Mouse (Mus musculus): ENCODE results near the gene Ankrd11. TPM values are rescaled to one million over a fixed set of nuclear protein-coding genes. Genes with fewer than 3 reads are reported as not detected.
A peak's percentile ranks its signal among the peaks of the same experiment; 100 is the strongest.

The Ankrd11 gene
- total RNA-seq, 1 experiment from 2014 or later: 90.9 TPM

DNA sequence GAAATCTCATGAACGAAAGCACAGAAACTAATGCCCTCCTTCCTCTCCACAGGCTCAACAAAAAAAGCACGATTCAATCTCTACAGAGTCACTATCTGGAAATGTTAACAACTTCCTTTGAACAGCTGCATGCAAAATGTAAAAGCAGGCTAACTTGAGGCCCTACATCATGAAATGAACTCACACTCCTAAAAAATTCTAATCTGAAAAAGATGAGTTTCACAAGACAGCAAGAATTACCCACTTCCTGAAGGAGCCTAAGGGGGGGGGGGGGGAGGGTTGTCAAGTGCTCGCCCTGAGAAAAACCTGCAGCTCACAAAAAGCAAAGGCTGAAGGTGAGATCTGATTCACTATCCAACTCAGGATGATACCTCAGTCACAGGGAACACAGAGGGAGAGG lies 27.0 kb downstream of the Ankrd11 start:
- peak; percentile 36 for ATAC-seq (replicated peaks; ENCODE audit: low read depth, poor library complexity, severe bottlenecking)

DNA sequence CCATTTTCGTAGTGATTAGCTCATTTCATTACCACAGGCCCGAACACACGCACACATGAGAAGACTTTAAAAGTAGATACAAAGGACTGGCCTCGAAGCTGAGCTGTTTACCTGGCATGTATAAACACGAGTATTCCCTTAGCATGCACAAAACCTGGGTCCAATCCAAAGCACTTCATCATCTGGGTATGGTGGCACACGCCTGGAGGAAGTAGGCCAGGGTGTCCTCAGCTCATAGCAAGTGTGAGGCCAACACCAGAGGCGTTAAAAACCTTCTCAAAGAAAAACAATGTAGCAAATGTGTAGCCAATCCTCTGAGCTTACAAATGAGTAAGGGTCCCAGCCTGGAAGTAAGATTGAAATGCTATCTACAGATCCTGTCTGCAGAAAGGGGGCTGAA lies 27.6 kb downstream of the Ankrd11 start:
- ATAC-seq (replicated peaks; ENCODE audit: low read depth, poor library complexity, severe bottlenecking): no peak

DNA sequence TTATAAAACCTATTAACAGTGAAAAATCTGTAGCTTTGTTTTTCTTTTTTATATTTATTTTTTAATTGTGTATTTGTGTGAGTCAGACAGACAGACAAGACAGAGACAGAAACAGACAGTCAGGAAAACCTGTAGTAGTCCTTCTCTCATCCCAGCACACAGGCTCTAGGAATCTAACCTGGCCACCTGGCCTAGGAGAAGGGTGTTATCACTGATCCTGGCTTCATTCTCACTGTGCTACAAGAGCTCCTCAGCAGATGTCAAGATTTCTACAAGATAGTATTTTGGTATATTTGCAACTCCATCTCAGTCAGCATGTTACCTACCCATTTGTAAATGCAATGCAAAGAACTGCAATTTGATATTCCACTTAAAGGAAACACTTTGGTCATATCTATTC lies 30.8 kb downstream of the Ankrd11 start:
- ATAC-seq (replicated peaks; ENCODE audit: low read depth, poor library complexity, severe bottlenecking): no peak

DNA sequence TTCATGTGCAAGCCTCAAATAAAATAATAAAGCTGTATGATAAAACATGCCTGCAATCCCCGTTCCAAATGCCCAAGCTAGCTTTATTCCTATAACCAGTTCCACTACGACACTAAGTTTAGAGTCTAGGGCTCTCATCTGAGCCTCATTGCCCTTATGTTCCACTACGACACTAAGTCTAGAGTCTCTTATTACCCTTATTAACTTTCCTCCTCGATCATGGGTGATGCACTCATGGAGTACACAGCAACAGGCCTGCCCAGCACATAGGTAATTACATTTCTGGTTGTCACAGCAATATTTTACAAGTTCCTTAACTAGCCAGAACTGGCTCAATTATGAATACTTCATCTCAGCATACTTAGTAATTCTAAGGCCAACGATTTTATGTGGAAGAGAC lies 36.3 kb downstream of the Ankrd11 start:
- no peak for ATAC-seq (replicated peaks; ENCODE audit: low read depth, poor library complexity, severe bottlenecking)

DNA sequence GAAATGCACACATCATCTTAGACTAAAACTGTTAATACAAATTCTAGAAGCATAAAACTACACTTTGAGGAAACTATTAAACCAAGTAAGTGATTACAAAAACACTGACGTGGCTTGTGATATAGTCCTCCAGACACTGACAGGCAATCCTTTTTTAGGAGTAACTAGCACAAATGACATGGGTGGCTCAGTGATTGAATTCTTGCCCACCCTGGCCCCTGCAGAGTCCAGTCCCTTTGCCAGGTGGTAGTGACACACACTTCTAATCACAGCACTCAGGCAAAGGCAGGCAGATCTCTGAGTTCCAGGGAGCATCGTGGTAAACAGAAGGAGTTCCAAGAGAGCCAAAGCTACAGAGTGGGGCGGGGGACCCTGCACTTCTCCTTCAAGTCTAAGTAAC lies 36.7 kb downstream of the Ankrd11 start:
- no peak for ATAC-seq (replicated peaks; ENCODE audit: low read depth, poor library complexity, severe bottlenecking)

DNA sequence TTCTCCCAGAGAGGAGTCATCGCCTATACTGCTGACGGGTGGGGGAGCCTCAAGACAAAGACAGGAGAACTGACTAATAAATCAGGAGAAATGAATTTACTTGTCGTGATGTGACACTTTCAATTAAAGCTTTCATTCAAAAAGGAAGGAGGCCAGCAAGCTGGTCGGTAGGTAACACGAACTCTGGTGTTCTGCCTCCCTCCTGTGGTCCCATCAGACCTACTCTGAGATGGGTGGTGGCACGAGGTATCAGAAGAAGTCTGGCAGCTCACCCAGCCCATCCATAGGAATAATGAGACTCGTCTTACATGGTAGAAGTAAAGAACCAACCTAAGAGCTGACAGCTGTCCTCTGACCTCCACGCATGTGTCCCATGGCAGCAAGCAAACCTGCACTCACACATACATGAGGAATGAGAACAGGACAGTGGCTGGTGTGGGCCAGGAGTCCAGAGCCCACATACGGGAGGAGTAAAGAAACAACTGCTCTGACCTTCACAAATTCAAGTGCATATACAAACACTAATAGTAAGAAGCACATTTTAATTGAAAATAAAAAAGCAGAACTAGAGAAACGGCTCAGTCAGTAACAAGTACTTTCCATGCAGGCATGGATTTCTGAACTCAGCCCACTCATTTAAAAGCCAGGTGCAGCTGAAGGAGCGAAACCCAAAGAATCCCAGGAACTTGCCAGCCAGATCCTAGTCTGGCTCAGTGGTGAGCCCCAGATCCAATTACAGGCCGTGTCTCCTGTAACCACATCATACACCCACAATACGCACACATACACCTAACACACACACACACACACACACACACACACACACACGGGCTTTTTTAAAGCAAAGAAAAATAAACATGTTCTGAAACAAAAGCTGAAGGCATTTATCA lies 37.8 kb downstream of the Ankrd11 start:
- ATAC-seq (replicated peaks; ENCODE audit: low read depth, poor library complexity, severe bottlenecking): peak; percentile 19; the same call in 1 of the 2 replicates

DNA sequence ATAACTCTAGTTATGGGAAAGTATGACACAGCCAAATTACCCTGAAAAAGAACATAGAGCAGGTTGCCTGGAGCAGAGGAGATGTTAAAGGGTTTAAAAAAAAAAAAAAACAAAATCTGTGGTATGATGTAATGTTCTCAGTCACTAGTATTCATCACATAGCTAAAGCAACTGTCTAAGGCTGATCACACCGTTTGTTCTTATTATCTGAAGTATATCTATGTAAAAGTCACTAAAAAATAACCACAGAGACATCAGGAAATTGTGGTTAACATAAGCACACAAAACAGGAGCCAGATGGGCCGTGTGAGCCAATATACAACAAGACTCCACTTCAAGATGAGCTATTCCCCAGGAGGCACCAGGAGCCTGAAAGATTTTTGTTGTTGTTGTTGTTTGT lies 41.8 kb downstream of the Ankrd11 start:
- peak; percentile 57 for ATAC-seq (replicated peaks; ENCODE audit: low read depth, poor library complexity, severe bottlenecking)

DNA sequence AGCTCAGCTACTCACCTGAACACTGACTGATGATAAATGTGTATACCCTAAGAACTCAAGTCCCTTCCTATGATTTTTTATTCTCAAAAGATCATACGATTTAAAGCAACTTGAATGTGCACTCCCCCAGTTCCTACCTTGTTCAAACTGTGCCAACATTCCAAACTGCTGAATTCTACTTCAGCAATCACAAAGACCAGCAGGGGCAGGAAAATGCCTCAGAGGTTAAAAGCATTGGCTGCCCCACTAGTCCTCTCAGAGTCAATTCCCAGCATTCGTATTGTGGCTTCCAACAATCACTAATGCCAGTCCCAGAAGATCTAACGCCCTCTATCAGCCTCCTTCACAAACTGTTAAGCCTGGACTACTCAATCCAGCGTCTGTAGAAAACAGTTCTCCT lies 44.1 kb downstream of the Ankrd11 start:
- no peak for ATAC-seq (replicated peaks; ENCODE audit: low read depth, poor library complexity, severe bottlenecking)

DNA sequence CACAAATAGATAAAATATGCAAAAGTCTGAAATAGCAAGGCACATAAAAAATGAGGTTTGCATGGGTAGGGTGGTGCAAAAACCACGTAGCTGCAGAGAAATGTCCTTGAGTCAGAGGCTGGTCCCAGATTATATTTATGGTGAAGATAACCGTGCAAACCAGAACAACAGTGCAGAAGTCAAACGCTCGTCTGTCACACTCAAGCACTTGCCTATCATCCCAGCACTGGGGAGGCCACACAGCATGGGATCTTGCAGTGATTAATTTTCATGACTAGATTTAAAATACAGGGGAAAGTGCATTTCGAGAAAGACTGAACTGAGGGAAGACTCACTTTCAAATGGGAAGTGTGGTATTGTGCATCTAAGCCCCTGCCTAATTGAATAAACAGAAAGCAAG lies 48.3 kb downstream of the Ankrd11 start:
- ATAC-seq (replicated peaks; ENCODE audit: low read depth, poor library complexity, severe bottlenecking): no peak

DNA sequence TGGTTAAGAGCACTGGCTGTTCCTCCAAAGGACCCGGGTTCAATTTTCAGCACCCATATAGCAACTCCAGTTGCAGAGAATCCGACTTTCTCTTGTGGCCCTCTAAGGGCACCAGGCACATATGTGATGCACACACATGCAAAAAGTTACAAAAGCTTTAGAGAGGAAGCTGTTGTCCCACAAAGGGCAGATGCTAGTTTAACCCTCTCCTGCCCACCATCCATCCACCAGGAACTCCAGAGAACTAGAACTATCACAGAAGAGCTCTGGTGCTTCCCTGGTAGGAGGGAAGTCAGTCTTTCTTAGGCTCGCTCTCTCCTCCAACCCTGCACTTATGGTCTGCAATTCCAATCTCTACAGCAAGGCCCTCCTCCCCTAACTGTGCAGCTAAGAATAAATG lies 49.0 kb downstream of the Ankrd11 start:
- 0 out of 2 replicates have a peak, but pooled peaks have one; percentile 19 for ATAC-seq (replicated peaks; ENCODE audit: low read depth, poor library complexity, severe bottlenecking)

DNA sequence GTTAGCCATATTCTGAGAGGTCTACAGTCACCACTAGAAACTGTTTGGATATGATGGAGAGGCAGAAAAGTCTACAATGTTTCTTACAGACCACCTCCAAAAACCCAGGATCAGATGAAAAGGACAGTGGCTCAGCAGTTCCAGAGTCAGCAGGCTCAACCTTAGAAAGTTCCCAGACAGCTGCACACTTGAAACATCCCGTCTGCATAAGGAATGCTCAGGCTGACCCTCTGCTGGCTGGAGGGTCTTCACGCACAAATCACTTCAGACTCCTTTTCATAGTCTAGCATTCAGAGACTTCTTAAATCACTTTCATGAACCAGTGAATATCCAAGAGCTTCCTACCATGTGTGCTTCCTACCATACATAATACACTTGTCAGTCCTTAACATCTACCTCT lies 49.8 kb downstream of the Ankrd11 start:
- no peak for ATAC-seq (replicated peaks; ENCODE audit: low read depth, poor library complexity, severe bottlenecking)

DNA sequence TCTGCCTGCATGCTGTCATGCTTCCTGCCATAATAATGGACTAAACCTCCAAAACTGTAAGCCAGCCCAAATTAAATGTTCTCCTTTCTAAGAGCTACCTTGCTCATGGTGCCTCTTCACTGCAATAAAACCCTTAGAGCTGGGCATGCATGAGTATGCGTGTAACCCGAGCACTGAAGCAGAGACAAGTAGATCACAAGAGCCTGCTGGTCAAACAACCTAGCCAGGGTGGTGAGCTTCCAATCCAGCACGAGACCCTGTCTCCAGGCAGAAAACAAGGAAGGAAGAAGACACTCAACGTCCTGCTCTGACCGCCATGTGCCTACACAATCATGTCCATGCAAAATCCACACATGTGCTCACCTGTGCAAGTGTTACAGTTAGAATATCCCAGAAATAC lies 50.7 kb downstream of the Ankrd11 start:
- ATAC-seq (replicated peaks; ENCODE audit: low read depth, poor library complexity, severe bottlenecking): no peak

DNA sequence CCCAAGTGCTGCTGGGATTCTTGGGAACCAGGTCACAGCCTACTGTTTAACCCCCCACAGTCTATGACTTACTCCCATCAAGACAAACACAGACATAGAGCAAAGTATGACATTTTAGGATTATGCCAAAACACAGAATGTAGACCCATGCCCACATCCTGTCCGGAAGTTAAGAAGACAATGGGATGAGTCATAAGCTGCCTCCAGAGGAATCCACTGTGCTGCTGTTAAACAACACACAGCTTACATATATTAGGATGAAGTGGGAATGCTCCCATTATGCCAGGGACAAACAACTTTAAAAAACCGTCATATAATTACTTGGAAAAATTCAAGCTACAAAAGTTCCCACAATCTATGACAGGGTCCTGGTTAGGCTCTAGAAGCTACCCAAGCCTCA lies 52.1 kb downstream of the Ankrd11 start:
- no peak for ATAC-seq (replicated peaks; ENCODE audit: low read depth, poor library complexity, severe bottlenecking)

DNA sequence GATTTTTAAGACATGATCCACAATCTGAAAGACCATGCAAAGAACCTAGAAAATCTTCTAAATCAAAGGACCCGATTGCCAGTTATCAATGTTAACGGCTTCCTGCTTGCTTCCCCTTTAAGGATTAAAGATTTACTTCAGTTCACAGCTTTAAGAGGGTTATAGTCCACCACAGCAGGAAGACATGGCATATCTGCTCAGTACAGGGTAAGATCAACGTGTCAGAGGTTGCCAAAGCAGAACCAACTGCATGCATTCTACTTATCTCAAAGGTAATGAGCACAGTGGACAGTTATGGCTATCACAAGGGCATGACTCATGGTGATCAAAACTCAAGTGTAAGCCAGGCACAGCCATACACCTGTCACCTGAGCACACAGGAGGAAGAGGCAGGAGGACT lies 53.1 kb downstream of the Ankrd11 start:
- peak; percentile 59 for ATAC-seq (replicated peaks; ENCODE audit: low read depth, poor library complexity, severe bottlenecking)

DNA sequence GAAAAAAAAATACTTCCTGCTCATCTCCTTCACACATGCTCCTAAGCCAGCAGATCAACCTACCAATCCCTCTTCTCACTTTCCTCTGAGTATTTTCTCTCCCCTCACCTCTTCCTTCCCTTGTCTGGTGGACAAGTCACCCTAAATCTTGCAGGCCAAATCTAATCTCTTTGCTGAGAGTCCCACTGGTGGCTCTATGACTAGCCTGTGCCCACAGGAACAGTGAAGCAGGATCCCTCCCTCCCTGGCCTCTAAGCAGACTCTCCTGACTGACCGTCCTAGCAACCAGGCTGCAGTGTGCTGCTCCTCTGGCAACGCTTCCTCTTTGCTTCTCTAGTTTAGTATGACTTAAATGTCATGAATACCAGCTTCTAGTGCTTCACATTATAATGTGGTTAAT lies 54.8 kb downstream of the Ankrd11 start:
- peak; percentile 34; the same call in 1 of the 2 replicates for ATAC-seq (replicated peaks; ENCODE audit: low read depth, poor library complexity, severe bottlenecking)

DNA sequence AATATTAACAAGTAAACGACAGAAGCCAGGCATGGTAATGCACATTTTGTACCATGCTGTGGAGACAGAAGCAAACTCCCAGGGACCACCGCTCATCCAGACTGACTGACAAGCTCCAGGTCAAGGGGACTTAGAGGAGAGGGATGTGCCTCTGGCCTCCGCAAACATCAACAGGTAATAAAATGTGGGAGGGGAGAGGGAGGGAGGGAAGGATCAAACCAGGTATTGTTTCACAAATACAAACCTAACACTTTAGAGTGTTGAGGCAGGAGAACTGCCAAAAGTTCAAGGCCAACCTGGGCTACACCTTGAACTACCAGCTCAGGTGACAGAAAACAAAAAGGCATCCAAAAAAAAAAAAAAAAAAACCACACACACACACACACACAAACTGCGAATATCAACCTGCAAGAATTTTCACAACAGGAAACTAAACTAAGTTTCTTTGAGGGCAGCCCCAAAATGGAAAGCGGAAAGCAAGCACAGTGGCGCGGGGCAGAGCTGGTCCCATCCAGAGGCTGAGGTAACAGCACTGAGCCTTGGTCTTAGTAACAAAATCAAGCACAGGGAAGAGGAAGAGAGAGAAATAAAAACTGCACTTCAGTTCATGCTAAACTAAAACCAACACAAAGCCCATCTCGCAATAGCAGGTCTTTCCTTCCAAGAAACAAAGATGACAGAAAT lies 55.4 kb downstream of the Ankrd11 start:
- no peak for ATAC-seq (replicated peaks; ENCODE audit: low read depth, poor library complexity, severe bottlenecking)

DNA sequence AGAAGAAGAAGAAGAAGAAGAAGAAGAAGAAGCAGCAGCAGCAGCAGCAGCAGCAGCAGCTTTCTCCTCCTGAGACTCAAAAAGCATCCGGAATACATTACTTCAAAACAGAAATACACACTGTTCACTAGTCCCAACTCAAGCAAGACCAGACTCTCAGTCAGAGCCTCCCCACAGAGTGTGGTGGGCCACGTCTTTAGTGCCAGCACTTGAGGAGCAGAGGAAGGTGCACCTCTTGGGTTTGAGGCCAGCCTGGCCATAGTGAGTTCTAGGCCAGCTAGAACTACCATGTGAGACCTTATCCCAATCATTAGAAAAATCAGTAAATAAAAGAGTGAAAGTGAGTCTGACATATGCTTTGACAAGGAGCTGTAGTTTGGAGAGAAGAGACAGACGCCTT lies 57.9 kb downstream of the Ankrd11 start:
- no peak for ATAC-seq (replicated peaks; ENCODE audit: low read depth, poor library complexity, severe bottlenecking)

DNA sequence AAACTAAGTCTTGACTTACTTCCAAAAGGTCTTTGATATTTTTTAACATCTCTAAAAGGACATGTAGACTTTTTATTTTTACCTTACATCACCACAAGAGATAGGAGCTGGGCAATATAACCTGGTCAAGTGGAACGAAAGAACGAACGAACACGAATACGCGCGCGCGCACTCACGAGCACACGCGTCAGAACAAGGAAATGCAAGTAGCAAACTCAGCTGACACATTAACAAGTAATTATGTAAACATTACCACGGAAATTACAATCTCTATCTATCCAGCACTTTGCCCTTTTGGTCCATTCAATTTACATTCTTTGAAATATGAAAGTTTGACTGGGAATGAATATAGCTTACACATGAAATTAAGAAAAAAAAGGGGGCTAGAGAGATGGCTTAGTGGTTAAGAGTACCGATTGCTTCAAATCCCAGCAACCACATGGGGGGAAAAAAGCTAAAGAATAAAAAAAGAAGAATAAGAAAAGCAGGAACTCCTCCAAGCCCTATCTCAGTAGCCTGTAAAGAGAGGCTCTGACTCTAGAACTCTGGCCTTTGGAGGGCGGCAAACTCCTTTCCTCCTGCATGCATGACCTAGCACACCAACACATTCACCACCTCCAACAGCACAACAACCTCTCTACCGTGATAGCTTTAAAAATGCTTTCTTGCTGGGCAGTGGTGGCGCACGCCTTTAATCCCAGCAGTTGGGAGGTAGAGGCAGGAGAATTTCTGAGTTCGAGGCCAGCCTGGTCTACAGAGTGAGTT lies 58.7 kb downstream of the Ankrd11 start:
- ATAC-seq (replicated peaks; ENCODE audit: low read depth, poor library complexity, severe bottlenecking): peak; percentile 32; the same call in 1 of the 2 replicates

DNA sequence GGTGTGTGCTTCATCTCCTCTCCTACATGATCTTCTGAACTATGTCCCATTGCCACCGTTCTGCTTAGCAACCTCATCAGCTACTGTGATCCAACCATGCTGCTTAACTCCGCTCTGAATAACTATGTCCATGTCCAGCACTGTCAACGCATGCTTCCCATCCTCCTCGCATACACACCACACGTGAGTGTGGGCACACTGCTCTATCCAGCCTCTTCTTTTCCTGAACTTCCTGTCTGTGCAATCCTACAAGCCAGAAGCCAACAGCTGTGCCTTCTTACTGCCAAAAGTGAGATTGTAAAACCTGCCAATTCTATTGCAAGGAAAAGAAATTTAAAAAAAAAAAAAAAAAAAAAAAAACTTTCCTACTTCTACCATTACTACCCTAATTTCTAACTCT lies 60.4 kb downstream of the Ankrd11 start:
- ATAC-seq (replicated peaks; ENCODE audit: low read depth, poor library complexity, severe bottlenecking): no peak

DNA sequence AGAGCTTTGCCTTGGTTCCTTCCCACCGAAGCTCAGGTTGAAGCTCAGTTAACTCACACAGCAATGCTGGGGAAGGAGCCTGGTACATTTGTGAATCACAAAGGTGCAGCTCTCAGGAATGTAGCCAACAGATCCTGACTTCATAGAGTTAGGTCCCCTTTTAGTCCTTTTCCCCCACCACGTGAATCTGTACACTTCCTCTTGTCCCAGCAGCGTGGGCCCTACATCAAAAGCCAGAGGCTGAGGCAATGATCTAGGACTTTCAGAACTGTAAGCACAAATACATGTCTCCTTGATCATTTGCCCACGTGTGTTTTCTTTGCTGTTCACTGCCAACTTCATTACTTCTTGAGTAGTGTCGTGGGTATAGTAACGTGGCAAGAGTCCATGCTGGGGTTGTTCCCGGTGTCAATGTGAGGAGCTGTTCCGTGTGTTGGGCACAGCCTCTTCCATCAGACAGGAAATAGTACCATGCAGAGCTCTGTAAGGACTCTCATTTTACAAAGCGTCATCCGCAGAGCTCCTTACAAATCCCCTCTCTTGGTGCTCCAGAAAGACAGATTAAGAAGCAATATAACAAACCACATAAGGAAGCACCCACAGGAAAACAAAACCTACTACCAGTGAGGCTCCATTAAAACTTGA lies 62.1 kb downstream of the Ankrd11 start:
- ATAC-seq (replicated peaks; ENCODE audit: low read depth, poor library complexity, severe bottlenecking): no peak; the same call in 1 of the 2 replicates

Measured in common myeloid progenitor, adult 5-6 weeks (primary cell).